Mouse (Mus musculus) embryonic facial prominence, embryonic 10.5 days (tissue): ENCODE results near the gene Gse1. TPM values are rescaled to one million over a fixed set of nuclear protein-coding genes. Genes with fewer than 3 reads are reported as not detected.
A peak's percentile ranks its signal among the peaks of the same experiment; 100 is the strongest.

Experiments used
- DNase-seq: peaks from one replicate; pipeline ENCODE4 v3.0.0-alpha.2; 2017; ENCODE audit warnings: low spot score
- H3K27ac ChIP-seq: fragments of 300-500 bp; sonication (generic); replicated peaks from 2 replicates; pipeline ENCODE4 v1.5.1; 2016; ENCODE audit warnings: mild to moderate bottlenecking
- H3K27me3 ChIP-seq: fragments of 300-500 bp; sonication (generic); replicated peaks from 2 replicates; pipeline ENCODE4 v1.6.1; 2016; ENCODE audit warnings: low read depth, mild to moderate bottlenecking; ENCODE audit not compliant: poor library complexity, severe bottlenecking
- H3K36me3 ChIP-seq: fragments of 300-500 bp; sonication (generic); replicated peaks from 2 replicates; pipeline ENCODE4 v1.6.1; 2016; ENCODE audit warnings: mild to moderate bottlenecking, moderate library complexity
- H3K4me1 ChIP-seq: fragments of 300-500 bp; sonication (generic); 2 replicates; pipeline ENCODE4 v1.6.1; 2016
- H3K4me3 ChIP-seq: fragments of 300-500 bp; sonication (generic); 2 replicates; pipeline ENCODE4 v1.5.1; 2016; ENCODE audit warnings: mild to moderate bottlenecking, moderate library complexity
- H3K9me3 ChIP-seq: fragments of 300-500 bp; sonication (generic); 2 replicates; pipeline ENCODE4 v1.6.1; 2016; ENCODE audit warnings: mild to moderate bottlenecking
- WGBS: fragments of 180-500 bp; shearing (Covaris S2); methylation state at CpG from one replicate; pipeline ENCODE4 v1.1.7; 2016; 5-methylcytosine and 5-hydroxymethylcytosine counted together
- polyA plus RNA-seq: library from polyadenylated mRNA; unstranded; fragments of >200 nt; fragmentation: Nextera tagmentation; extraction: Ambion mirVana; gene quantifications from 2 replicates; pipeline ENCODE4 v1.2.1, GENCODE M21; 2016

Gene Gse1
- polyA plus RNA-seq, 1 experiment from 2014 or later = 10.2 TPM

DNA sequence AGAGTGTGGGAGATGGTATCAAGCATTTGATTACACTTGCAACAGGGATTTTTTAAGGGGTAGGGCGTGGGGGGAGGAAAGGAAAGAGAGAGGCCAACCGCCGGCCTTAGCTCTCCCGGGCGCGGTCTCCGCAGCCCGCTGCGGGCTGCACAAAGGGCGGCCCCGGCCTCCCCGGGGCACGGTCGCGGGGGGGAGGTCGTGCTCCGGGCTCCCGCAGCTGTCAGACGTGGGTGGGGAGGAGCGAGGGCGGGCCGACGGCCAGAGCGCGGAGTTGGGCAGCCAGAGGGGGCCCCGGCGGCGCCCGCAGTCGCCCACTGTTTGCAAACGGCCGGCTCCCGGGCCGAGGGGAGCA is 259.1 kb downstream of the Gse1 start:
- Histone ChIP-seq H3K4me3 (peak overlapping the region; percentile 87), H3K27me3 (peaks cover 63% of the 10 kb centered on the region), H3K27ac (peak overlapping the region; percentile 94), H3K9me3 (no peaks in the 10 kb centered on the region), H3K4me1 (peaks cover 96% of the 10 kb centered on the region), H3K36me3 (no peaks in the 10 kb centered on the region)
- DNase-seq = peak; percentile 70
- under 1% methylated on average over 34 of the region's 34 CpGs for WGBS

DNA sequence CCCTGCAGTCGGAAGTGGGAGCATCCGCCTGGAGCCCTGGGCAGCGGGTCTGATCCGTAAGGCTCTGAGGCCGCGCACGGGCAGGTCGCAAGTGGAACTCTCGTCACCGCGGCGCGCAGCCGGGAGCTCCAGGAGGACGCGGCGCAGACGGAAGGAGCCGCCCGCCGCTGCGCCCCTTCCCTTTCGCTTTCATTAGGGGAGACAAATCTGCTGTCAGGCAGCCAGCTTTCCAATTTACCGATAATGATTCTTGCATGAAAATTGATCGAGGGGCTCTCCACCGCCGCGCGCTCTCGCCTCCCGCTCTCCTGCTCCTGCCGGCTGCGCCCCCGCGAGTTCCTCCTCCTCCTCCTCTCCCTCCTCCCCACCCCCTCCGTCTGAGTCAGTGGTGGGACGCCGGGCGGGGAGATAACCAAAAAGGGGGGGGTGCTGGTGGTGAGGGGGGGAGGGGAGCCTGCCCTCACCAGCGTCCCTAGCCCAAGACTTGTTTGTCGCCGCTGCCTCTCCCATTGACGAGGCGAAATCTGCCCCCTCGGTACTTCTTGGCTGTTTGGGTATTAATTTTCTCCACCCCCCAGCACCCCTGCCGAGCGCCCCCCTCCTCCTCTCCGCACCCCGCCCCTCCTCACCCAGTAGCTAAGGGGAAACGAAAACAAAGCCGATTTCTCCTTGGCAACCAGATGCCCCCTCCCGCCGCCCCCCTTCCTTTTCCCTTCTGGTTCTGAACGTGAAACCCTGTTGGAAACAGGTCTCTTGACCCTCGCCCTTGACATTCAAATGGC is 259.7 kb downstream of the Gse1 start:
- DNase-seq = peak; percentile 87
- no peaks in the 10 kb centered on the region for H3K36me3 ChIP-seq
- H3K4me3 ChIP-seq = peak overlapping the region; percentile 87
- H3K9me3 ChIP-seq = no peaks in the 10 kb centered on the region
- peaks cover 66% of the 10 kb centered on the region for H3K27me3 ChIP-seq
- peak overlapping the region; percentile 94 for H3K27ac ChIP-seq
- H3K4me1 ChIP-seq = peaks cover 98% of the 10 kb centered on the region
- WGBS = under 1% methylated on average over 55 of the region's 55 CpGs

DNA sequence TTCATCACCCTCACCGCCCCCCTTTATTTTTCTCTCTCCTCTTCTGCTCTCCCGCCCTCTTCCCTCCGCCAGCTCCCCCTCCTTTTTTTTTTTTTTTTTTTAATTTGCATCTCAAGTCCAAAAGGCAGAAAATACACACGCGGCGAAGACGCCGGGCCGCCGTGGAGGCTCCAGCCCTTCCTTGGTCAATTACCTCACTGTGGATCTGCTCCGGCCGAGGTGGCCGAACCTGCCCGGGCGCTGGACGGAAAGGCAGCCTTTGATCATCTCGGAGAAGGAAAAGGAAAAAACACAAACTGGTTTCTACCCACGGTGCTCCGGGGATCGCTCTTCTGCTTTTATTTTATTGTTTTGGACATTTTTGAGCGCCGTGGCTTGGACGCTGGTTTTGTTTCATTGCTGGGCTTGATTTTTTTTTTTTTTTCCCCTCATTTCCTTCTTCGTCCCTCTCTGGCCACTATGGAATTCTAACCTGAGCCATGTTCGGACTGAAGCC is 260.4 kb downstream of the Gse1 start:
- Histone ChIP-seq H3K4me3 (peak overlapping the region; percentile 87), H3K9me3 (no peaks in the 10 kb centered on the region), H3K27me3 (peaks cover 61% of the 10 kb centered on the region), H3K27ac (peak overlapping the region; percentile 94), H3K4me1 (peaks cover 100% of the 10 kb centered on the region), H3K36me3 (no peaks in the 10 kb centered on the region)
- WGBS = under 1% methylated on average over 25 of the region's 25 CpGs
- DNase-seq = no peak

DNA sequence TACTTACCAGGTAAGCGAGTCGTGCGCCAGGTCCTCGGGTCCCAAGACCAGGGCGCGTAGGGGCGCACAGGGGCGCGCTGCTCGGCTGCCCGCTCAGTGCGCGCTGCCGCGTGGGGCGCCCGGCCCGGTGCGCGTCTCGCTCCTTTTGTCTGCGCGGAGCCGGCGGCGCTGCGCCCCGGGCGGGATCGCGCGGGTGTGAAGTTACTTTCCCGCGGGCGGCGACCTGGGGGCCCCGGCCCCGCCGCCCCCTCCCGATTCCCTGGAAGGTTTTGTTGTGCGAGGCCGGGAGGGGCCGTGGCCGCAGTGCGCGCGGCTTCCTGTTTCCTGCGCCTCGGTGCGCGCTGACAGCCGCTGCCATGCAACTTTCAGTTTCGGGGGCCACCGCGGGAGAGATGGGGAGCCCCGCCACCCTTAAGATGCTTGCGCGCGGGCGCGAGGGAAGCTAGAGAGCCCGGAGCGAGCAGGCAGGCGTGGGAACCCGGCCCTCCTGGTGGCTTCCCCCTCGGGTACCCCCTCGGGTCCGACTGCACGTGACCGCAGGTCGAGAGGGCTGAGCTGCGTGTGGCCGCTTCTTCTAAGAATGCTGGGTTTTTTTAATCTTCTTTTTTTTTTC is 261.0 kb downstream of the Gse1 start:
- H3K36me3 ChIP-seq = no peaks in the 10 kb centered on the region
- peak overlapping the region; percentile 94 for H3K27ac ChIP-seq
- H3K4me1 ChIP-seq = peaks cover 100% of the 10 kb centered on the region
- H3K4me3 ChIP-seq = peak overlapping the region; percentile 87
- under 1% methylated on average over 73 of the region's 73 CpGs for WGBS
- DNase-seq = no peak
- H3K27me3 ChIP-seq = peaks cover 56% of the 10 kb centered on the region
- no peaks in the 10 kb centered on the region for H3K9me3 ChIP-seq

DNA sequence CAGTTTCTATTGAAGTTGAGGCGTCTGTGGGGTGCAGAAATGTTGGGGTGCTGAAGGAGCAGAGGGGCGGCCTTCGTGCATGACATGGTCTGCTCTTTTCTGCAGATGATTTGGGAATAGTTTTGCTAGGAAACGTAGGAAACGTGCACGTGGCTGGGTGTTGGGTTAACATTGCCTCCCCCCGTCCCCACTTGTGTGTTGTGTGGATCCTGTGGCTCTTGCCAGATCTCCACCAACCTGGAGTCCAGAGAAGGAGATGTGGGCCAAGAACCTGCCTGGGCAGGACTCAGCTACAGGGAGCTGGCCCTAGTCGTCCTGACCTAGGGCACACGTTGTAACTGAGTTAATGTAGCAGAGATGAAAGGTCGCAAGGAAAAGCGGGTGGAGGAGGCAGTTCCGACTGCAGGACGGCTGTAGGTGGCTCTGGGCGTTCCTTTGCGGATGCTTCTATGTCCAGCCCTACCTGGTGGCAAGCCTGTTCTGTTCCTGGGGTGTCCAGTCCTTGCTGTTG is 261.6 kb downstream of the Gse1 start:
- Histone ChIP-seq H3K27ac (peak overlapping the region; percentile 94), H3K9me3 (no peaks in the 10 kb centered on the region), H3K36me3 (no peaks in the 10 kb centered on the region), H3K27me3 (peaks cover 50% of the 10 kb centered on the region), H3K4me3 (peak overlapping the region; percentile 87), H3K4me1 (peaks cover 100% of the 10 kb centered on the region)
- DNase-seq = no peak
- WGBS = 3% methylated on average over 15 of the region's 15 CpGs

DNA sequence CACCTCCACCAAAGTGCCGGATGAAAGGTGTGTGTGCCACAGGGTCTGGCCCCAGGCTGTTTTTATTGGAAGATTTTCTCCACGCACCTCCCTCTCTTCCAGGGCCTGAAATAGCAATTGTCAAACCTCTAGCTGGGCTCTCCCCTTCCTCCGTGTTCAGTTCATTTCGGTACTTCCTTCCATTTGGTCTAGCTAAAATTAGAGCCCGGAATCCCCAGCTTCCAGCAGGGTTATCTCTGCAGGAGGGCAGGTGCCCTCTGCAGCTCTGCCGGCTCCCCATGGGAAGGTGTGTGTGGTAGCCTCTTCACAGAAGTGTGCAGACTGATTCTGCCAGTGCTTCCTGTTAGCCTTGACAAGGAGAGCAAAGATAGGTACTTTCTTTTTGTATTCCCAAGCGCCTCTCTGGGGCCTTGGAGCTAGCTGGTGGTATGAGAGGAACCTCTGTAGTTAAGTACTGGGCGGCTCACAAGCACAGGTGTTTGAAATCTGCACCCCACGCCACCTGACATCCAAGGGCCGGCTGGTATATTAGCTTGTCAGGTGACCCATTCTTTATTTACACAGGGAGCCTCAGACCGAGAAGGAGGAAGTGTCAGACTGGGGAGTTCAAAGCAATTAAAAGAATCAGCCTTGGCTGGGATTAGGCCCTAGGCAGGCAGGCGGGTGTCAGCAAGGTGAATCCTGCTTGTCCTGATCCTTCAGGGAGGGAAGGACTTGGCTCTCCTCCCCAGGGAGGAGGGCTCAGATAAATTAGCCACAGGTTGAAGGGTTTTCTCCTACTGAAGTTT is 262.3 kb downstream of the Gse1 start:
- peak overlapping the region; percentile 94 for H3K27ac ChIP-seq
- H3K4me1 ChIP-seq = peaks cover 100% of the 10 kb centered on the region
- no peak for DNase-seq

DNA sequence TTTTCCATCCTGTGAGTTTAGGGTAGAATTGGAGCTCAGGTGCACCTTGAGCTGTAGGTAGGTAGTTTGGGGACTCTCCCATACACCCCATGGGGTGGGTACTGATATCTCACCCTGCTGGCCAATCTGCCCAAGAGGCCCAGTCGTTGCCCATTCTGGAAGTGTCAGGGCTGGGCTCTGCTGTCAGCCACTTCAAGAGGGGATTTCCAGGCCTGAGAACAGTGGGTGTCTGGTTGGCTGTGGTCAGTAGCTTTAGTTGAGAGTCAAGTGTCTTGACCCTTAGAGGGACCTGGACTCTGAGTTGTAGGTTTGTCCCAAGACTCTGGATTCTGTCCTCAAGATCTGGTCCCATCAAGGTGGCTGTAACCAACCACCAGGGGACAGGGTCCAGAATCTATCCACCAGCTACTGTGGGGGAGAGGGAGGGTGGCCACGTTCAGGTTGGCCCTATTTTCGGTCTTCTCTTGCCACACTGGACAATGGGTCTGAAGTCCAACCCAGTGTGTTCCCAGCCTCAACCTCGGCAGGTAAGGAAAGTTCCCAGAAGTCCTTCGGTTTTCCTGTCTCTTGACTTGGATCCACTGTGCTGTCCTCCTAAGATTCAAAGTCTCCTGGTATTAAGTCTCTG is 263.0 kb downstream of the Gse1 start:
- H3K9me3 ChIP-seq = no peaks in the 10 kb centered on the region
- no peak overlapping the region for H3K27ac ChIP-seq
- peak overlapping the region; percentile 87 for H3K4me3 ChIP-seq
- H3K27me3 ChIP-seq = peaks cover 38% of the 10 kb centered on the region
- no peak for DNase-seq
- H3K4me1 ChIP-seq = peaks cover 97% of the 10 kb centered on the region
- 0 out of 2 replicates have a peak, but pooled peaks cover 2% of the 10 kb centered on the region for H3K36me3 ChIP-seq
- 70% methylated on average over 5 of the region's 5 CpGs for WGBS

More for the DNA sequence above, 262.3 kb downstream of the Gse1 start:
- Histone ChIP-seq H3K9me3 (no peaks in the 10 kb centered on the region), H3K4me3 (peak overlapping the region; percentile 87), H3K27me3 (peaks cover 43% of the 10 kb centered on the region), H3K36me3 (no peaks in the 10 kb centered on the region)
- WGBS = 12% methylated on average over 12 of the region's 12 CpGs

DNA sequence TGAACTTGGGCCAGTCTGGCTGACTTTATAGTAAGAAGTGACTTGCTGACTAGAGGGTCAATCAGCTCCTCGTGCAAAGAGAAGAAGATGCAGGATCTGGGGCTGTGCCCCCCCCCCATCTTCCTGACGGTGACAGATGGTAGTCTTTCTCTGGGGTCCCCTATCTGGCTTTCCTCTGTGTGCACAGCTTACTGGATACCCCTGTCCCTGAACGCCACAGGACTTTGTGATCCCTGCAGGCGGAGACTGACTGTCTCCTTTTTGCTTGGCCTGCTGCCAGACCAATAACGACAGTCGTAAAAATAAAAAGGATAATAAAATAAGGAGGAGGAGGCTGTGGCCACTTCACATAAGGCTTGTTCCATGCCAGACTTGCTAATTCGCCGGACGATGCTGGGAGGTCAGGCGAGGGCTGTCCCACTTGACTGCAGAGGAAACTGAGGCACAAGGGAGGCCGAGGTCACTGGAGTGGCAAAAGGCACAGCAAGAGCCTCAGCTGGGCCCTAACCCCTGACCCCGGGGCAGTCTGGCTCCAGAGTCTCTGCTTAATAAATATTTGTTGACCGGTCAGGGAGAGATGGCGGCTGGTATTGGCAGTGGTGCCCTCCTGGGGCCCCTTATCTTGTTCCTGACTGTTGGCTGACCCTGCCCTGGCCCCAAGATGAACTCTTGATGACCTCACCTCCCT is 264.1 kb downstream of the Gse1 start:
- Histone ChIP-seq H3K4me3 (peak overlapping the region; percentile 87), H3K36me3 (0 out of 2 replicates have a peak, but pooled peaks cover 2% of the 10 kb centered on the region), H3K4me1 (peaks cover 97% of the 10 kb centered on the region), H3K27ac (peak overlapping the region; percentile 40; the same call in 1 of the 2 replicates), H3K9me3 (no peaks in the 10 kb centered on the region), H3K27me3 (peaks cover 38% of the 10 kb centered on the region)
- WGBS = 49% methylated on average over 14 of the region's 14 CpGs
- no peak for DNase-seq

DNA sequence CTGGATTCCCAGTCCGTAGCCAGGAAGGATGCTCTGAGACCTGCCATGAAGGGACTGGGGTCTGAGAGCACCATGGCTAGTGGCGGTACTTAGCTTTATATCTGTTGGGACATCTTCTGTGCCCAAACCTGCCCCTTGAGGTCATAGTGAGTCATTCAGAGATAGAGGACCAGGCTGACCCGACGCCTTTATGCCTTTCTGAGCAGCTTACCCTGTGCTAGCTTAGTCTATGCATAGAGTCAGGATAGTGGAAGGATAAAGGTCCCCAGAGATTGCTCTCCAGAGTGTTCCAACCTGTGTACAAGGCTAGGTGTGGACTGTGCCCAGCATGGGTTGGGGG is 264.6 kb downstream of the Gse1 start:
- H3K27me3 ChIP-seq = peaks cover 38% of the 10 kb centered on the region

DNA sequence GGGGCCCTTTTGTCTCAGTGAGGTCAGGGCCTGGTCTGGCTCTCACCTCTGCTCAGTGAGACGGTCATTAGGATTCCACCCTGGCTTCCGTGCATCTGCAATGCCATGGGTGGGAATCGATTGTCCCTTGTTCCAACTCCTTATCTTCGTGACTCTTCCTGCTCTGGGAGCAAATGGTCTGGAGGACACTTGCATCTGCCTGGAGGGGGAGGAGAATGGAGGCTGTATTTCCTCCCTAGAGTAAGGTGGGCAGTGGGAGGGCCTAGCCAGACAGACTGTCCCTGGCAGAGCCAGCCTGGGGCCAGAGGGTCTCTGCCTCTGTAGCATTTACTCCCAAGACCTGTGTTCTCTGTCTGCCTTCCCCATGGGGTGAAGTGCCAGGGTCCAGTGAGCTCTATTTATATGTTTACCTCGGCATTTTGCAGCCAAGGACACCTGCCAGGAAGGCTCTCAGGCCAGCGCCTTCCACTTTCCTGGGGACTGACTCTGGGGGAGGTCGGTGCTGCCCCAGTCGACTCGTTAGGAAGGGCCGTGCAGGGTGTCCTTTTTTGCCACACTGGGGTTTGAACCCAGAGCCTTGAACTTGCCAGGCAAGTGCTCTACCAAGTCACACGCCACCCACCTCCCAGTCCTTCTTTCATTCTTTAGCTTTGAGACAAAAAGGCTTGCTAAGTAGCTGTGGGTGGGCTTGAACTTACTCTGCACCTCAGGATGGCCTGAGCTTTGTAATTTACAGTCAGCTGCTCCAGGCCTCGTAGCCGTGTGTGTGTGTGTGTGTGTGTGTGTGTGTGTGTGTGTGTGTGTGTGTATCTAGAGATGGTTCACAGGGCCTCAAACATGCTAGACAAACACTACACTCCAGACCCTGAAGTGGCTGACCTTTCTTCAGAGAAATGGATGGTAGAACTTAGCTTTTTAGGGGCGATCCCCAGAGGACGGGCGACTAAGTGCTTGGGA is 265.5 kb downstream of the Gse1 start:
- H3K4me3 ChIP-seq = no peak overlapping the region
- H3K9me3 ChIP-seq = no peaks in the 10 kb centered on the region
- 0 out of 2 replicates have a peak, but pooled peaks cover 2% of the 10 kb centered on the region for H3K36me3 ChIP-seq
- H3K4me1 ChIP-seq = peaks cover 97% of the 10 kb centered on the region
- H3K27ac ChIP-seq = no peak overlapping the region
- H3K27me3 ChIP-seq = peaks cover 38% of the 10 kb centered on the region
- DNase-seq = no peak
- 71% methylated on average over 16 of the region's 16 CpGs for WGBS

More for the DNA sequence above, 264.6 kb downstream of the Gse1 start:
- Histone ChIP-seq H3K36me3 (0 out of 2 replicates have a peak, but pooled peaks cover 2% of the 10 kb centered on the region), H3K27ac (0 out of 2 replicates have a peak overlapping the region, but pooled peaks have one; percentile 40), H3K9me3 (no peaks in the 10 kb centered on the region), H3K4me3 (peak overlapping the region; percentile 87), H3K4me1 (peaks cover 97% of the 10 kb centered on the region)
- DNase-seq = no peak
- 47% methylated on average over 4 of the region's 4 CpGs for WGBS

DNA sequence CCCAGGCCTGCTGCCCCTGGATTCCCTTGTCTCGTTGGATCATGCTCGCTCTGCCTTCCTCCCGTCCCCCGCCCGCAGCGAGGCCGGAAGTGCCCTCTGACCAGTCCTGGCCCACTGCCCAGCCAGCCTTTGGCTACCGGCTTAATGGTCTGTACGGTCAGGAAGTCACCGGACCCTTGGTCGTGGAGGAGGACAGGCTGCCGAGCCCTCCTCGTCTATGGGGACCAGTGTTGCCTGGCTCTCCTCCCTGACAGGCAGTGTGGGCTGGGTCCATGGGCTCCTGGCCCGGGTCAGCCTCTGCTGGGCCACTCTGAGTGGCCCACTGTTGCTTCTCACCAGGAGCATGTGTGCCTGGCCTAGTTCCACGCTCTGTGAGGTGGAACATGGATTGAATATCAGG is 266.6 kb downstream of the Gse1 start:
- Histone ChIP-seq H3K27me3 (peaks cover 35% of the 10 kb centered on the region), H3K4me3 (no peak overlapping the region), H3K9me3 (no peaks in the 10 kb centered on the region), H3K27ac (peak overlapping the region; percentile 45), H3K4me1 (peaks cover 96% of the 10 kb centered on the region), H3K36me3 (0 out of 2 replicates have a peak, but pooled peaks cover 2% of the 10 kb centered on the region)
- 57% methylated on average over 15 of the region's 15 CpGs for WGBS
- no peak for DNase-seq
